Mouse (Mus musculus) right cerebral cortex, postnatal 14 days (tissue): ENCODE data around the gene Ripk1.

Experiments
- DNase-seq: peaks from one replicate; pipeline ENCODE4 v3.0.0; 2022

The Ripk1 gene

GRCm38 (mm10) chr13:34002058-34003006, at the start of gene Ripk1, which contains the start of gene Serpinb6a:
Ripk1 (plus strand) TSS chr13:34002363.
Serpinb6a (minus strand) TSS chr13:34002794.
- peak; percentile 90 for DNase-seq

DNA sequence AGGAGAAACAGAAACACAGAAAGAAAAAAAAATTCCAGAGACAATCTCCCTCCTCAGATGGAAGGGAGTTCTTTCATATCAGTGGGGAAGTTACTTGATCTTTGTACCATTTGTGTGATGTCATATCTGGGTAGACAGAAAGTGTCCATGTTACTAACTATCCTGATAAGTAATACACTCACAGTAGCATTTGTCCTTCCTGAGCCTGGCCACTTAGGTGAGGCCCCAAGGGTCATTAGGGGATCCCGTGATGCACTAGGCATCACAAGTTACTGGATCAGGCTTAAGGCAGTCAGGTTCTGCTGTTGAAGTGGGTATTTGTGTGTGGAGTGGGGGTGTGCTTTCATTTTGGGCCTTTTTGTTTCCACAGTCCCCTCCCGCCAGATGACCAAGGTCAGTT, 49.2 kb upstream of the Ripk1 start:
- DNase-seq, result no peak

- DNase-seq, result no peak
Measured at GRCm38 (mm10) chr13:33956571-33957421, 45.4 kb upstream of the Ripk1 start.

DNA sequence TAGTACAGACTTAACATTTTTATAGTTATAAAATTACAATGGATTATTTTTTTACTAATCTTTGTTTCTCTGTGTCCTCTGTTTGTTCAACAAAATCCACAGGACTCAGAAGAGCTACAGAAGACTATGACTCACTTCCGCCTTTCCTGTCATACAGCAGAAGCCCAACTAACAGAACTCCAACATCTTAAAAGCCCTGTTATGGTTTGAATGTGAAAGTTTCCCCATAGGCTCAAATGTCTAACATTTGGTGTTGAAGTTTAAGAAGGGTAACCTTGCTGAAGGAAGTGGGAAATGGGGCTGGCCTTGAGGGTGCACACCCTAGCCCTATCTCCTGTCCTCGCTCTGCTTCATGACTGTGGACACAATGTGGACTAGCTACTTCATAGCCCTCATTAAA, 42.4 kb upstream of the Ripk1 start:
- no peak for DNase-seq

DNA sequence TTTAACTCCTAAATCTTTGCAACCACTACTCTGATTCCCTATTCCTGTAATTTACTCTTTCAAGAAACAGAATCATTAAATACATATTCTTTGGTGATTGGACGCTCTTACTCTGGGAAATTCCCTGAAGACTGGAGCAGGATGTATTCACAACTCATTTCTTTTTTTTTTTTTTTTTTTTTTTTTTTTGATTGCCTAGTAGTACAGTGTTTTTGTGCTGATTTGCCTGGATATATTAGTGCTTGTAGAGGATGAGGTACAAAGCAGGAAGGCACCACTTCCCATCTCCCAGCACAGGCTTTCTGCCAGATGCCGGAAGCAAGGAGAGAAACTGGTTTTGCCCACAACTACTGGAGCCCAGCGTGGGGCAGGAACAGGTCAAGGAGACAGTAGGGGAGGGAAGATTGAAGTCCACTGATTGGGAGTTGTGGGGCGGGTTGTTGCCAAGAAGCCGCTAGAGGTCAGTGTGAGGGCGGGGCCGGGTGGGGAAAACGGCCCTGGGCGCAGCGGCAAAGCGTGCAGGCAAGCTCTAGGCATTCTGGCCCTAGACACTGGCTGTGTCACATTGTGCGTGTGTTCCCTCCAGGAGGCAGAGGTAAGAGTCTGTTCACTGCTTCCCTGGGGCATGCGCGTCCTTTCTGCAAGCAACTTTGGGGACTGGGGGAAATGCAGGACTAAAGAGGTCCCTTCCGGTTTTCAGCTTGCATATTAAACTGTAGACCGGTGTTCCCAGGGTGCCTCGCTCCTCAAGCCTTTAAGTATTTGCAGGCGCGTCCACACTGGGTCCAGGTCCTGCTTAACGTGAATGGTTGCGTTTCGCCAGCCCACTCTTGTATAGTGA, 37.7 kb upstream of the Ripk1 start, which contains the start of gene Nqo2:
Gene Nqo2, plus strand, starts transcription at position 482 of the 841 bp plus-strand sequence.
- DNase-seq, result peak; percentile 49

DNA sequence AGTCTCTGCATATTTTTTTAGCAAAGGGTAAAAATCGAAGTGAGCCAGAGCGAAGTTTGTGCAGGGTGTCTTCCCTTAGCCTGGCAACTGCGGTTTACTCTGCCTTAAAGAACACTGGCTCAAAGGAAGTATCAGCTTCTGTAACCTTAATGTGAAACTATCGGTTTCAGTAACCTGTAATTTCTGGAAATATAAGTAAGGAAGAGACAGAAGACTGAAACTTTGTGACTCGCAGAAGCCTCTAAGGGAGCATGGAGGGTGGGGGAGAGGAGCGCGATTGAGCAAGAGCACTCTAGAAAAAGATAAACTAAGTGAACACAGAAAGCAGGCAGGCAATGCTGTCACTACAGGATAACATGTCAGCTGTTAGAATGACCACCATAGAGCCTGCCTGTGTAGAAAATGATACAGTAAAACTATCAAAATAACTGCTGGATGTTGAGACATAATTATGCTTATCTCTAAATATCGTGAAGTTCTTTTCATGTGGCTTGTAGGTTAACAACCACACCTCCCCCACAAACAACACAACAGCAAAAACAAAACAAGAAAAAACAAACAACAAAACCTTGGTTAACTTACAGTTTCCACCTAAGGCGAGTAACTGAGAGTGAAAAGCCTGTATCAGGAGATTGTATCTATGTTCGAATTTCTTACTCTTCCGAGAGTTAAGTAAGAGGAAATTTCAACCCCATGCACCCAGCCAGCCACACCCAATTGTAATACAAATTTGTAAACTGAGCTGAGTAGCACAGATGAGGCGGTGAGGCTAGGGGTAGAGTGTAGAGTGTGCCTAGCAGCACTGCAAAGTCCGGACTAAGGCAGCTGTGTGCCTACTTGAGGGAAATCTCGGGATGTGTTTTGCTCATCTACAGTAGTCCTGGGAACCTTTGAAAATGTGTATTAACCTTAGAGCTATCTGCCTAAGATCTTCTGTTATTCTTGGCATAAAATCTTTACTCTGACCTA, 36.8 kb upstream of the Ripk1 start:
- no peak for DNase-seq

DNA sequence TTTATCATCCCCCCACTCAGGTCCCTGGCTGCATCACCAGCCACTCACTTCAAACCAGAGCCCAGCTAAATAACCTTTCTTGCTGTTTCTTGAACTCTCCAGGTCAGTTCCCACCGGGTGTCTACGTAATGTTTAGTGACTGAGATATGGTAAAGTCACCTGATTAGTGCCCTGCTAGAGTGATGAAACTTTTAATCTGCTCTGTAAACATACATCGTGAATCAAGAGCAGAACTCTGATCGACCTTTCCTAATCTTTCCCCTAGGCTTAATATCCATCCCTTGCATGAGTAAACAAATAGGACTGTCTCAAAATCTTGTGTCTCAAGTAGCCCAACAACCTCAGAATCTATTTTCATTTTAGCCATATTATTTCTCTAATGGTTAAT, 36.1 kb upstream of the Ripk1 start:
- DNase-seq, result no peak

DNA sequence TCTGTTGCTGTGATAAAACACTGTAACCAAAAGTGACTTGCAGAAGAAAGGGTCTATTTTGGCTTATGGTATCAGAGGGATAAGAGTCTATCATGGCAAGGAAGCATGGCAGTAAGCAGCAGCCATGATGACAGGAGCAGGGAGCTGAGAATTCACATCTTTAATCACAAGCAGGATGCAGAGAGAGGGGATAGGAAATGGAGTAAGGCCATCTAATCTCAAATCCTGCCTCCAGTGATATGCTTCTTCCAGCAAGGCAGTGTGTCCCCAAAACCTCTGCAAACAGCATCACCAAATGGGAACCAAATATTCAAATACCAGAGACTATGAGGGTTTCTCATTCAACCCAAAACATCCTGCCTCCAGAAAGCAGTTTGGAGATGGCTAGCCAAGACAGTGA, 35.6 kb upstream of the Ripk1 start:
- DNase-seq, result no peak

DNA sequence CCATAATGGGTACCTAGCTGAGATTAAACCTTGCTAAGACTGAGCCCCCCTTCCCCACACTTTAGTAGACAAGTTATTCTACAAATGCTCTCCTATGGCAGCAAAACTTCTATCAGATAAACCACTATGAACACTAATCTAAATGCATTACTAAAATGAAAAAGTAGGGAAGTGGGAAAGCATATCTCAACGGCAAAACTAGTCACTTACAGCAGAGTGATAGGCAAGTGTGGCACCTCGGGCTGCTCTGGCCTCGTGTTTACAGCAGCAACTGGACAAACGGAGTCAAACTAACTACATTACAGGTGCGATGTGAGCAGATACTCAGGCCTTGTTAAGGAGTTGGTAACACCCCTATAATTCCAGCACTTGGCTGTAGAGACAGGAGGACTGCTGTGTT, 12.5 kb upstream of the Ripk1 start:
- DNase-seq, result no peak

DNA sequence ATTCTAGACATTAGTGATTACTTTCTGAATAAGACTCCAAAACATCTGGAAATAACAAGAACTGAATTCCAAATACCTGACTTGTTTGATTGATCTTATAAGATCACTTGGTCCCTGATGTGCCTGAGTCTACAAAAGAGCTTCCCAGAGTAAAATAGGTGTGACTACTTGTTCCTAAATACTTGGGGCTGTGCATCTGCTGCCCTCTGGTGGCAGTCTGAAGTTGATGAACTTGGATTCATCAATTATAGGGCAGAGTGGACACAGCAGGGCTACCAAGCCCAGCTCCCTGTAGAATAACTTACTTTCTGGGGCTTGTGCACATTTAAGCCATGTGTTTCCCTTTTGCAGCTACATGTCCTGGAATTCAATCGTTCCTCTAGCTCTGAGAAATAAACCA, 7.0 kb upstream of the Ripk1 start:
- peak; percentile 77 for DNase-seq

DNA sequence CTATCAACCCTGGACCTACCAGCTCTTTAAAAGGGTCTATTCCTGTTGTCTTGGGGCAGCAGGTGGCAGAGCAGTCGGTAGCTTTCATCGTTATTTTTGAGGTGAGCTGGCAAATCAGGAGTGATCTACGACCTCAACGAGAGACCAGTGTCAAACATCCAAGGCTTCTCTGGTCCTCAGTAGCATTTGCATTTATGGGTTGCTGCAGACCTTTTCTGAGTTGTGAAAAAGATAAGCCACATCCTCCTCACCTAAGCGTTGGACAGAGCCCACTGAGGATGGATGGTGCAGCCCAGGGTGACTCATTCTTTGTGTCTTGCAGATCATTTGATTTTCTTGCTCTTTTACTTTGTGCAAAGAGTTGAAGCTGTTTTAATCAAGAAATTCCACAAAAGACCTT, 895 bp downstream of the Ripk1 start:
- no peak for DNase-seq

GRCm38 (mm10) chr13:34007234-34007633, 5.1 kb downstream of the Ripk1 start:
- no peak for DNase-seq

DNA sequence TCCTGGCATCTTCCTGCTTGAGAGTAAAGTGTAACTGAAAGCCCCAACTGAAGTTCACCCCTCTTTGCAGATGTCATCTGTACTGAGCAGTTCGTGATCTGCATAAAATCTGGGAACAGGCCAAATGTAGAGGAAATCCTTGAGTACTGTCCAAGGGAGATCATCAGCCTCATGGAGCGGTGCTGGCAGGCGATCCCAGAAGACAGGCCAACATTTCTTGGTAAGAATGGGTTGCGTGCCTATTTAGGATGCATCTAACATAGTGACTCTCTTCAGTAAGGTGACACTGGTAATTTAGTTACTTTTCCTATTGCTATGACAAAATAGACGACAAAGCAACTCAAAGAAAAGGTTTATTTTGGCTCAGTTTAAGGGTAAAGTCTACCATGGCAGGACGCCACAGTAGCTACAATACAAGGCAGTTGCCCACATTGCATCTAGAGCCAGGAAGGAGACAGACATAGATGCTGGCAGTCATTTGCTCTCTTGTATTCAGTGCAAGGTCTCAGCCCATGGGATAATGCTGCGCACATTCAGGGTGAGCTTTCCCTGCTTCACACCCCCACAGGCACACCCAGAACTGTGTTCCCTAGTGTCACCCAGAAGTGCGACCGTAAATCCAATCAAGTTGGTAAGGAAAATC, 14.9 kb downstream of the Ripk1 start:
- DNase-seq, result no peak

GRCm38 (mm10) chr13:34018521-34018920, 16.4 kb downstream of the Ripk1 start:
- no peak for DNase-seq

- DNase-seq, result no peak
Measured at GRCm38 (mm10) chr13:34021998-34022397, 19.8 kb downstream of the Ripk1 start.

DNA sequence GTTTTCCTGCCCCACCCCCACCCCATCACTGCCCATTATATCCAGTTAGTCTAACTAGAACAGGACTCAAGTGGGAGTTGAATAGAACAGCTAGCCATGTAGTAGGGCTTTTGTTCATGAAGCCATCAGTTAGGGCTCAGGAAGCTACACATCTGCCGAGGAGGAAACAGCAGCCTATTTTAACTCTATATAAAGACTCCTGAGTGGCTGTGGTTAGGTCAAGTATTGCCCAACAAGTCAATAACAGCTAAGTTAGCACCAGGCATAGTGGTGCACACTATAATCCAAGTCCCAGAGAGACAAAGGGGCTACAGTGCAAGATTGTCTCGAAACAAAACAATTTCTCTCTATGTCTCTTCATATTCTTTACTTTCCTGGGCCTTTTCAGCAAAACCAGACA, 29.9 kb downstream of the Ripk1 start:
- no peak for DNase-seq

- no peak for DNase-seq
Measured at GRCm38 (mm10) chr13:34035424-34035823, 33.3 kb downstream of the Ripk1 start.

DNA sequence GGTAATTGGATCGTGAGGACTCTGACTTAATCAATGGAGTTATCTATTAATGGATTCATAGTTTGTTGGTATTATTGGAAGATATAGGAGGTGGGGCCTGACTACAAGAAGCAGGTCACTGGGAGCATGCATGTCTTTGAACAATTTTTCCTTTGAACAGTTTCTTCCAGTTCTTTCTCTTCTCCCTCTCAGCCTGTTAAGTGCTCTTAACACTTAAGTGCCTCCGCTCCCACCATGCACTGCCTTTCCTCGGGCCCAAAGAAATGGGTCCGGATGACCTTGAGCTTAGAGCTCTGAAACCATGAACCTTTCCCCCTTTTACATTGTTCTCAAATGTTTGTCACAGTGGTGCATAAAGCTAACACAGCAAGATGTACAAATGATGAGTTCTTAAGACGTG, 34.6 kb downstream of the Ripk1 start:
- DNase-seq, result no peak

DNA sequence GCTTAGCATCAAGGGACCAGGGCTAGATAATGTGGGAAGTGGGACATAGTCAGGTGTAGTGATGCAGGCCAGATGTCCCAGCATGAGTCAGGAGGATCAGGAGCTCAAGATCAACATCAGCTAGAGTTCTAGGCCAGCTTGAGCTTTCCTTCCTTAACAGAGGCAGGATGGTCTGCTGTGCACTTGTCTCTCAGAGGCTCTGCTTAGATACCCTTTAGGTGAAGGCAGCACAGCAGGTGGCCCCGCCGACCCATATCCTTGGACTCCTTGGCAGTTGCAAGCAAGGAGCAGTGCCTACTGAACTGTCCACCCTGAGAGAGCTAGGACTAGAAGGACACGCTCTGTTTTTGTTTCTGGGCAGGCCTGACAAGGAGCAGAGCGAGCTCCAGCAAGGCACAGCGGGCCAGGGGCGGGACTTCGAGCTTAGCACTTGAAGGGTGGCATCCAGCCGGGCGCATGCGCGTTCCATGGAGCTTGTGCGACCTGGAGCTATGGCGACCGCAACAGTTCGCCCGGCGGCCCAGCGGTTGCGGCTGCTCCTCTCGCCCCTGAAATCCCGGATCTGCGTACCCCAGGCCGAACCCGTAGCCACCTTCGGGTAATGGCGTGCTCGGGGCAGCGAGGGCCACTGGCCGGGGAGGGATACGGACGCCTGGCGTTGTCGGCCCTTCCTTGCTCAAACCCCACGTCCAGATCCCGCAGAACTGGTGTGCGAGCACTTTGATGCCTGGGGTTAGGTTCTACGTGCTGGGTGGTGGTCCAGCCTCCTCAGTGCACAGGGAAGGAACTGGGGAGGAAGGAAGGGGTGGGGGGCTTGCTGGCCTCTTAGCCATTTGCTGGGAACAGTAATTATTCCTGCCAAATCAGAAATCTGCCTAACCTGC, 35.3 kb downstream of the Ripk1 start, which contains the start of gene Bphl:
Gene Bphl, plus strand, starts transcription at position 426 of the 884 bp plus-strand sequence.
- peak; percentile 95 for DNase-seq

DNA sequence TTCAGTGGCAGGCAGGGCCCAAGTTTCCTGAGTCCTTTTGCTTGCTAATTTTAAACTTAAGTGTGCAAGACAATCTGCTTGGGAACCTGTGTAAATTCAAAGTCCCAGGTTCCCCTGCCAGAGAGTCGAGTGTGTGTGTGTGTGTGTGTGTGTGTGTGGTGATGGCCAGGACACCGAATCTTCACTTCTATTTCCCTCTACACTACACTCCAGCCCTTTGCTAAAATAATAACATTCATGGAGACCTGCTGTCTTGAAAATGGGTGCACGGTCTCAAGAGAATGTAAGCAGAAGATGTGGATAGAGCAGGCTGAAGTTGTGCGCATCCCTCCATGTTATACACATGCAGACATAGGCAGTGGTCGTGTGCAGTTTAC, 35.9 kb downstream of the Ripk1 start:
- DNase-seq, result no peak
